Mouse (Mus musculus): ENCODE results near the gene Arhgap22. TPM values are rescaled to one million over a fixed set of nuclear protein-coding genes. Genes with fewer than 3 reads are reported as not detected.

Gene Arhgap22
- polyA plus RNA-seq (2012; rRNA removed; ENCODE audit: low replicate concordance) = 4.0 and 4.9 TPM in 2 replicates

GRCm38 (mm10) chr14:33213823-33214766, at the start of gene Arhgap22:
Gene Arhgap22 (plus strand): TSS chr14:33214026.

DNA sequence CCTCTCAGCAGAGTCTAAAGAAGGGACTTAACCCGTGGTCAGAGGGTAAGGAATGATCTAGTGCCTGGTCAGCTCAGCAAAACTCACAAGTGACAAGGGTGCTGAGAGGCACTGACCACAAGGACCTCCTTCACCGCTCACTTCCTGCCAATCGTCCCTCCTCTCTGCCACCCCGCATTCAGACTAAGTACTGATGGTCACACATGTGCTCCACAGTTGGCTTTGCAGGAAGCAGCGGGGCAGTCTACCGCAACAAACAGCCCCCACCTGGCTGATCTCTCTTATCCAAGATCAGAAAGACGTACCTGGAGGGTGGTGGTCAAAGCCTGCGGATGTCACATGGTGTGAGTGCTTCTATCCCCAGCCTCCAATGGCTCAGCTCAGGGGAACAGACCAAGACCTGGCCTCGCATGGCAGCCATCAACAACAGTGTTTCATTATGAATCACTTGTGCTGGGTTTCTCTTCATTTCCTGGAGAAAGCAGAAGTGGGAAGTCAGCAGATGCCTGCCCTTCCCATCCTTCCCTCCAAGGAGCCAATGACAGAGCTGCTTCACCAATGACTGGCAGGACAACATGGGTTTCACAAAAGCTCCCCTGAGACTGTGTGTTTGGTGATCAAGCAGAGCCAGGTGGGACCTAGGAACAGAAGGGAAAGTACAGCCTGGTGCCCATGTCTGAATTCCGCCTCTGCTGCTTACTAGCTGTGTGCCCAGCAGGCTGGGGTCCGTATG, 28.6 kb upstream of the Arhgap22 start, which contains the start of gene Wdfy4:
Wdfy4 (minus strand) TSS at position 441 of the 733 bp plus-strand sequence.

Other genes with a start within 250 kb of the Arhgap22 start
- gene Lrrc18, start 222.6 kb upstream of the Arhgap22 start, polyA plus RNA-seq (2012; rRNA removed; ENCODE audit: low replicate concordance) = 0.37 and 2.6 TPM in 2 replicates
- 2.3 and 7.5 TPM in 2 replicates for gene Wdfy4, start 28.5 kb upstream of the Arhgap22 start, polyA plus RNA-seq (2012; rRNA removed; ENCODE audit: low replicate concordance)
- gene Mapk8, start 233.1 kb downstream of the Arhgap22 start, polyA plus RNA-seq (2012; rRNA removed; ENCODE audit: low replicate concordance) = 5.8 and 13.7 TPM in 2 replicates